Mouse (Mus musculus): Measurements from ENCODE around the gene Wdr5b.

Gene Wdr5b

GRCm38 (mm10) chr16:36071450-36072379, 30.7 kb downstream of the Wdr5b start, which contains the start of the genes Fam162a and Ccdc58:
Gene Fam162a (minus strand): TSS chr16:36071594.
Gene Ccdc58 (plus strand): TSS chr16:36071685.
- DNase-seq, result peak; percentile 94

- no peak for DNase-seq
Measured at GRCm38 (mm10) chr16:36072410-36073011, 31.5 kb downstream of the Wdr5b start.

GRCm38 (mm10) chr16:36074772-36075171, 33.8 kb downstream of the Wdr5b start:
- DNase-seq, result no peak

- no peak for DNase-seq
Measured at GRCm38 (mm10) chr16:36079916-36080315, 38.9 kb downstream of the Wdr5b start.

GRCm38 (mm10) chr16:36087846-36088245, 46.9 kb downstream of the Wdr5b start:
- peak; percentile 66 for DNase-seq

GRCm38 (mm10) chr16:36089065-36089464, 48.1 kb downstream of the Wdr5b start:
- DNase-seq, result peak; percentile 51

GRCm38 (mm10) chr16:36089850-36090616, 49.0 kb downstream of the Wdr5b start:
- peak; percentile 80 for DNase-seq

- no peak for DNase-seq
Measured at GRCm38 (mm10) chr16:36090785-36091509, 50.0 kb downstream of the Wdr5b start.

All from kidney, adult 9 months (tissue).